Mouse (Mus musculus) liver, embryonic 16.5 days (tissue): ENCODE measurements around the gene Zfp747. TPM values are rescaled to one million over a fixed set of nuclear protein-coding genes. Genes with fewer than 3 reads are reported as not detected.

Source experiments
- ATAC-seq: fragments of 200-750 bp; cut with Nextera tagmentation; 2 replicates; pipeline ENCODE4 v1.8.0; 2017; ENCODE audit warnings: low read depth, mild to moderate bottlenecking, moderate number of reproducible peaks, moderate library complexity
- H3K27ac ChIP-seq: fragments of 300-500 bp; sonication (generic); 2 replicates; pipeline ENCODE4 v1.5.1; 2014; ENCODE audit warnings: mild to moderate bottlenecking, low read length
- H3K27me3 ChIP-seq: fragments of 300-500 bp; sonication (generic); 2 replicates; pipeline ENCODE4 v1.6.1; 2014; ENCODE audit warnings: low read depth, low read length, mixed read lengths; ENCODE audit not compliant: control insufficient read depth, insufficient read depth
- H3K36me3 ChIP-seq: fragments of 300-500 bp; sonication (generic); 2 replicates; pipeline ENCODE4 v1.6.1; 2014; ENCODE audit warnings: mild to moderate bottlenecking; ENCODE audit not compliant: control insufficient read depth, insufficient read depth
- H3K4me1 ChIP-seq: fragments of 300-500 bp; sonication (generic); 2 replicates; pipeline ENCODE4 v1.6.1; 2014; ENCODE audit warnings: low read depth, low read length, mixed read lengths; ENCODE audit not compliant: control insufficient read depth
- H3K4me2 ChIP-seq: fragments of 300-500 bp; sonication (generic); 2 replicates; pipeline ENCODE4 v1.6.1; 2014; ENCODE audit warnings: low read depth, low read length, mixed read lengths
- H3K4me3 ChIP-seq: fragments of 300-500 bp; sonication (generic); 2 replicates; pipeline ENCODE4 v1.5.1; 2014; ENCODE audit warnings: low read depth, mild to moderate bottlenecking, low read length
- H3K9ac ChIP-seq: fragments of 300-500 bp; sonication (generic); 2 replicates; pipeline ENCODE4 v1.6.1; 2014; ENCODE audit warnings: low read depth, low read length
- H3K9me3 ChIP-seq: fragments of 300-500 bp; sonication (generic); replicated peaks from 2 replicates; pipeline ENCODE4 v1.6.1; 2016; ENCODE audit warnings: low read length; ENCODE audit not compliant: control insufficient read depth
- WGBS: fragments of 180-500 bp; shearing (Covaris S2); extraction: QIAGEN DNeasy Blood & Tissue Kit; methylation state at CpG from one replicate; pipeline ENCODE4 v1.1.7; 2014; ENCODE audit not compliant: insufficient replicate concordance; 5-methylcytosine and 5-hydroxymethylcytosine counted together
- polyA plus RNA-seq: library from polyadenylated mRNA; unstranded; fragments of >200 nt; fragmentation: Nextera tagmentation; extraction: Ambion mirVana; gene quantifications from 2 replicates; pipeline ENCODE4 v1.2.1, GENCODE M21; 2015

The Zfp747 gene
- polyA plus RNA-seq, 1 experiment from 2014 or later, result 1.7 TPM

GRCm38 (mm10) chr7:127360265-127360664 is 15.6 kb downstream of the Zfp747 start:
- H3K27ac ChIP-seq, result no peak overlapping the region
- no peak for ATAC-seq
- H3K4me1 ChIP-seq, result no peaks in the 10 kb centered on the region
- H3K27me3 ChIP-seq, result peaks cover 8% of the 10 kb centered on the region
- WGBS, result 45% methylated on average over 4 of the region's 4 CpGs
- H3K9me3 ChIP-seq, result no peaks in the 10 kb centered on the region
- no peak overlapping the region for H3K4me3 ChIP-seq
- H3K36me3 ChIP-seq, result no peaks in the 10 kb centered on the region
- H3K9ac ChIP-seq, result no peak overlapping the region
- no peak overlapping the region for H3K4me2 ChIP-seq

- no peaks in the 10 kb centered on the region for H3K9me3 ChIP-seq
- no peak overlapping the region for H3K4me2 ChIP-seq
- WGBS, result 49% methylated on average over 4 of the region's 4 CpGs
- no peak for ATAC-seq
- no peak overlapping the region for H3K9ac ChIP-seq
- no peak overlapping the region for H3K27ac ChIP-seq
- peaks cover 3% of the 10 kb centered on the region for H3K27me3 ChIP-seq
- no peak overlapping the region for H3K4me3 ChIP-seq
- H3K4me1 ChIP-seq, result no peaks in the 10 kb centered on the region
- no peaks in the 10 kb centered on the region for H3K36me3 ChIP-seq
These were observed 17.4 kb downstream of the Zfp747 start for GRCm38 (mm10) chr7:127358472-127358871.

DNA sequence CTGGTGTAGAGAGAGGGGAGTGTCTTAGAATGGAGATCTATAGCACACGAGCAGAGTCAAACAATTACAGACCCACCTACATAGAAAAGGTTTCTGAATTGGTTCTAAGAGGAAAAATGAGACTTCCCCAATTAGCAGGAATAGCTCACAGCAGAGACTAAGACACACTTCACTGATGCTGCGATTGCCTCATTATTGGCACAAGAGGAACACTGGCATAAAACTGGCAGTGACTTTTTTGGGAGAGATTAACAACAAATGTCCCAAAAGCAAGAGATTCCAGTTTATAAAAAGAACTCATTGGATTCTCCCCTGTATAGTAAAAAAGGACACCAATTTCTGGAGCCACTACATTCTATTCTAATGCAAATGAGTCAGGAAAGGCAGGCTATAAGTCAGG is 18.0 kb downstream of the Zfp747 start:
- no peak overlapping the region for H3K4me3 ChIP-seq
- no peaks in the 10 kb centered on the region for H3K27me3 ChIP-seq
- no peak overlapping the region for H3K4me2 ChIP-seq
- H3K27ac ChIP-seq, result no peak overlapping the region
- H3K4me1 ChIP-seq, result no peaks in the 10 kb centered on the region
- no peaks in the 10 kb centered on the region for H3K36me3 ChIP-seq
- no peak for ATAC-seq
- no peak overlapping the region for H3K9ac ChIP-seq
- no peaks in the 10 kb centered on the region for H3K9me3 ChIP-seq
- WGBS, result 54% methylated on average over 2 of the region's 2 CpGs

GRCm38 (mm10) chr7:127355796-127356195 is 20.1 kb downstream of the Zfp747 start:
- 38% methylated on average over 3 of the region's 3 CpGs for WGBS
- no peak overlapping the region for H3K27ac ChIP-seq
- no peak for ATAC-seq
- no peaks in the 10 kb centered on the region for H3K36me3 ChIP-seq
- H3K27me3 ChIP-seq, result no peaks in the 10 kb centered on the region
- H3K4me3 ChIP-seq, result no peak overlapping the region
- no peak overlapping the region for H3K9ac ChIP-seq
- H3K4me1 ChIP-seq, result no peaks in the 10 kb centered on the region
- H3K9me3 ChIP-seq, result no peaks in the 10 kb centered on the region
- no peak overlapping the region for H3K4me2 ChIP-seq

- Histone ChIP-seq H3K4me1 (peaks cover 5% of the 10 kb centered on the region), H3K9ac (no peak overlapping the region), H3K9me3 (no peaks in the 10 kb centered on the region), H3K27ac (no peak overlapping the region), H3K4me3 (no peak overlapping the region), H3K4me2 (no peak overlapping the region), H3K27me3 (no peaks in the 10 kb centered on the region), H3K36me3 (no peaks in the 10 kb centered on the region)
- no peak for ATAC-seq
- WGBS, result 37% methylated on average over 5 of the region's 5 CpGs
These were observed 24.4 kb downstream of the Zfp747 start for GRCm38 (mm10) chr7:127351230-127352004.

- Histone ChIP-seq H3K36me3 (no peaks in the 10 kb centered on the region; the same call in 1 of the 2 replicates), H3K27ac (no peak overlapping the region), H3K4me3 (peak overlapping the region; percentile 79; the same call in 1 of the 2 replicates), H3K4me2 (peak overlapping the region; percentile 98), H3K9ac (no peak overlapping the region), H3K9me3 (no peaks in the 10 kb centered on the region), H3K4me1 (peaks cover 21% of the 10 kb centered on the region), H3K27me3 (no peaks in the 10 kb centered on the region)
- WGBS, result 16% methylated on average over 8 of the region's 8 CpGs
- no peak for ATAC-seq
These were observed 29.2 kb downstream of the Zfp747 start for GRCm38 (mm10) chr7:127346676-127347075.

DNA sequence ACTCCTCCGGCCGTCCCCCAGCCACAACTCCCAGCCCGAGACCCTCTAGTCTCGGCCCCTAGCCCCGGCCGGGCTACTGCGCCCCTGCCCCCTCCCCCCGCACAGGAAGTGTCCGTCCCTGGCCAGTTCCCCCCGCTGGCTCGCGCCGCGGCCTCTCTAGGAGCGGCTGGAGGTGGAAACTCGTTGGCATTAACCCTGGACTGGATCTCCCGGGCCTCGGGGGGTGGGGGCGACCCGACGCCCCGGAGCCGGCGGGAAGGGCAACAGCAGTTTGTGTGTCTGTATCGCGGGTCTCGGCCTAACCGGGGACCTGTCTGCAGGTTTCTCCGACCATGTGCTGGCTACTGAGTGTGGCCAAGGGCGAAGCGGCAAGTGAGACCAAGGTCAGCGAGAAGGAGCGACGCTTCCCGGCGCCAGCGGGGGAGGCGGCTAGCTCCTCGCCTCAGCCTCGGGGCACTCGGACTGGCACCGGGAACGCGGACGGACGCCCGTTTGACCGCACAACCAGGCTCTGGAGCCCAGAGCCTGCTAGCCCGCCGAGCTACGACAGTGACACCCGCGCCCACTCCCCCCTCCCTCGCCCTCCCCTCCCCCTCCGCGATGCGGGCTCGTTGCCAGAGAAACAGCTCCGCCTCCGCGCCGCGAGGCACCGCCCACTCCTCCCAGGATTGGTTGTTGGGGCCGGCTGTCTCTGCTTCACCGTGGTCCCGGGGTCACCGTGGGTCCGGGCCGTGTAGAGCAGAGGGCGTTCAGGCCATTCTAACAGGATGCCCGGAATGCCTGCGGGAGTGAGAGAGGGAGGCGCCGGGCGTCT is 30.1 kb downstream of the Zfp747 start, which contains the start of gene Zfp768:
Gene Zfp768 (minus strand): TSS at position 78 of the 814 bp plus-strand sequence.
- Histone ChIP-seq H3K36me3 (no peaks in the 10 kb centered on the region; the same call in 1 of the 2 replicates), H3K4me1 (peaks cover 21% of the 10 kb centered on the region), H3K9me3 (no peaks in the 10 kb centered on the region), H3K4me3 (peak within 1 kb of the TSS; percentile 79), H3K4me2 (peak within 1 kb of the TSS; percentile 98), H3K9ac (peak within 1 kb of the TSS; percentile 80), H3K27me3 (no peaks in the 10 kb centered on the region), H3K27ac (peak within 1 kb of the TSS; percentile 79)
- ATAC-seq, result peak; percentile 89
- under 1% methylated on average over 59 of the region's 76 CpGs for WGBS

- under 1% methylated on average over 42 of the region's 42 CpGs for WGBS
- Histone ChIP-seq H3K4me1 (peaks cover 21% of the 10 kb centered on the region), H3K27me3 (no peaks in the 10 kb centered on the region), H3K4me3 (peak overlapping the region; percentile 79), H3K36me3 (no peaks in the 10 kb centered on the region; the same call in 1 of the 2 replicates), H3K9me3 (no peaks in the 10 kb centered on the region), H3K27ac (peak overlapping the region; percentile 79), H3K9ac (peak overlapping the region; percentile 80), H3K4me2 (peak overlapping the region; percentile 98)
- ATAC-seq, result peak; percentile 40
These were observed 30.8 kb downstream of the Zfp747 start for GRCm38 (mm10) chr7:127345092-127345491.
